Mouse (Mus musculus) lung, adult 2 months (tissue): Measurements from ENCODE around the gene Pfkl.

ENCODE experiments used
- CTCF ChIP-seq: fragments of 200-500 bp; IDR thresholded peaks from 2 replicates; pipeline ENCODE4 v1.5.1; 2011; ENCODE audit warnings: mild to moderate bottlenecking, low read length, control low read depth; ENCODE audit not compliant: insufficient read depth
- POLR2A ChIP-seq: fragments of 200-500 bp; IDR thresholded peaks from 2 replicates; pipeline ENCODE4 v1.6.1; 2011; ENCODE audit warnings: low read depth, mild to moderate bottlenecking, control low read depth, low read length, borderline replicate concordance; ENCODE audit errors: extremely low read depth

DNA sequence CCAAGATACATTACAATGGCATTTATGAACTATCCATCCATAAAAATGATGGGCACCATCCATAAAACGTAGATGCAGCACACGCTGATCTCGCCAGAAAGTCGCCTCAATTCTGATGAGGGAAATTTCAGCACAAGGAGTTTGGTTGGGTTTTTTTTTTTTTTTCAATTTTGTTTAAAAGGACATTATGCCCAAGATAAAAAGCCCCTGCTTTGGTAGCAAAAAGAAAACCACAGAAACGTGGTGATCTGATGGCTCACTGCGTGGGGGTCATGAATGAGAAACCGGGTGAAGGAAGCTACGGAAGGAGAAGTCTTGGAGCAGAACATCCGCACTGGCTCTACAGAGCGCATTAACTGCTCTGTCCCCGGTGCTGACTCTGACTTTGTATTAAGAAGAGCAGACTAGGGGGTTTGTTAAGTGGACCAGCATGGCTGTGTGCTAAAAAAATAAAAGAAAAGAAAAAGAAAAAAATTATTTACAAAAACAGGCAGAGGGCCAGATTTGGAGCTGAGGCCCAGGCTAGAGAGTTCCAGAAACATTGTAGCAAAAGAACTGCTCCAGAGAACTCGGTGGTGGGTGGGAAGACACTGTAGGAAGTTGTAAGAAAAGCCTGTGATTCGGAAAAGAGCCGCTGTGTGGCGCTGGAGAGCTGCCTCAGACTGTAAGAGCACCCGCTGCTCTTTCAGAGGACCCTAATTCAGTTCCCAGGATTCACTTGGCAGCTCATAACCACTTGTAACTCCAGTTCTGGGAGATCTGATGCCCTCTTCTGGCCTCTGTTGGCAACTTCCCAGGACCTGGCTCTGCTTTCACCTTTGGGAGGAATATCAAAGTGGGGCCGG lies 38.0 kb downstream of the Pfkl start:
- TF ChIP-seq CTCF (no peak), POLR2A (no peak)
